Mouse (Mus musculus): ENCODE data around the gene Apoo. TPM values are rescaled to one million over a fixed set of nuclear protein-coding genes. Genes with fewer than 3 reads are reported as not detected.
A peak's percentile ranks its signal among the peaks of the same experiment; 100 is the strongest.
"Not testable (repeated sequence)": the region's sequence is repeated elsewhere in the genome, so short reads cannot be mapped to it uniquely, and the experiment has no call there.

The Apoo gene
- total and polyA plus RNA-seq, 3 experiments = 69.0 to 262 (median 183) TPM

DNA sequence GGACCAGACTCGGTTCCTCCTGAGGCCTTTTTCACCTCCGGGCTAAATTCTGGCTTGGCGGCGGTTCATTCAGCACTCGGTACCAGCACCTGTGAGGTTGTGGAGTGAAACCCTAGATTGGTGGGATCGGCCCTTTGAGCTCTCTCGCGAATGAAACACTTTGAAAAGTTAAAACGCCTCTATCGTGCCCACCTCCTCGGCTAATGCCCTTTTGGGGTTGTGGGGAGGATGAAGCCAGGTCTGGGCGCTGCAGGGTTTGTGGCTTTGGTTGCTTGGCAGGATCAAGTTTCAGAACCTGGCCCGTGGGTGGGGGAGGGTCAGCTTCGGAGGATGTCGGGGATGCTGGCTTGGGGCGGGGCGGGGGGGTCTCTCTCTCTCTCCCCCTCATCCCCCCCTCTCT is 331 bp downstream of the Apoo start:
- no peaks in the 10 kb centered on the region for H3K79me2 ChIP-seq (replicated peaks; ENCODE audit: control insufficient read depth, insufficient read depth, low read length)
- DNase-seq = no peak
- H3K27me3 ChIP-seq (ENCODE audit: control insufficient read depth, insufficient read depth, low read length) = peaks cover 1% of the 10 kb centered on the region; the same call in 1 of the 2 replicates
- H3K9ac ChIP-seq (ENCODE audit: low read depth, low read length) = peak overlapping the region; percentile 72
- intact Hi-C loops (cut with DNase I) = loop anchor here (2.0 kb wide), 3 partner anchors 76 to 174 kb away; partner anchors contain the start of gene Klhl15
- TF ChIP-seq CTCF (IDR thresholded peaks at IDR 0.05) = no peak
- no peak for TF ChIP-seq EP300 (IDR thresholded peaks at IDR 0.05; ENCODE audit: insufficient read depth, low read depth, low read length)
- TF ChIP-seq POLR2A (IDR thresholded peaks at IDR 0.05; ENCODE audit: insufficient read depth, low read depth, low read length) = no peak
- WGBS = 10% methylated on average over 17 of the region's 17 CpGs
- H3K4me3 ChIP-seq = peak overlapping the region; percentile 58
- H3K4me1 ChIP-seq (ENCODE audit: control insufficient read depth, insufficient read depth, low read length) = no peaks in the 10 kb centered on the region
- H3K27ac ChIP-seq = peak overlapping the region; percentile 80
- H3K36me3 ChIP-seq (ENCODE audit: control insufficient read depth, insufficient read depth, low read length) = no peaks in the 10 kb centered on the region

DNA sequence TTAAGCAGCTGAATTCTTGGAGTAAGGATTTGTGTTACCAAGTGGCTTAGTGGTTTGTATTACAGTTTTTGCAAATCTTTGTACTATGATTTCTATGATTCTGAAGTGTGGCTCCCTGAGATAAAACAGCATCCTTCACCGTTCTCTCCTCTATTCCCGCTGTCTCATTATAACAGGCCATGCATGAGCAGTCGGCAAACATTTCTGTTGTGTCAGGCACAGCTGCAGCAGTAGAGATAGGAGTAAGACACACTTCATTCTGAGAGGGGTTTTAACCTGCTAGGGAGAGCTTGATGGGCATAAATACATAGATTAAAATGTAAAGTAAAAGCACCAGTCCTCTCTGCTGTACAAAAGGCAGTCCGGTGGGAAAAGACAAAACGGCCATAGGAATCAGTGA is 11.8 kb downstream of the Apoo start:
- 80% methylated on average over 5 of the region's 5 CpGs for WGBS

DNA sequence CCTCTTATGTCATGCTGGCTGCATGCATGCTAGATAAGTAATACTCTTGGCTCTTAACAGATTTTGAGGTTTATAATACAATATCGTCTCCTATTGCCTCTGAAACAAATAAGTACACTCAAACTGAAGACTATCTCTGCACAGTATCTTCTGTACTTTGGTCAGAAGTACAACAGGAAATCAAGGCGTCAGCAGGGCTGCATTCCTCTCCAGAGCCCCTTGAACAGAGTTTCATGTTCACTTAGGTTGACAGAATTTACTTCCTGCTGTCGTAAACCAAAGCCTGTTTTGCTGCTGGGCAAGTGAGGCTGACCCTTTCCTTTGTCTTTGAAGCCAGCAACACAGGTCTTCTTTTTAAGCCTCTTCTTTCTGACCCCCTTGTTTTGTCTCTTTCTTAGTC is 42.1 kb downstream of the Apoo start:
- Histone ChIP-seq H3K4me3 (no peak overlapping the region), H3K79me2 (replicated peaks; ENCODE audit: control insufficient read depth, insufficient read depth, low read length) (no peaks in the 10 kb centered on the region), H3K27ac (no peak overlapping the region), H3K27me3 (ENCODE audit: control insufficient read depth, insufficient read depth, low read length) (no peaks in the 10 kb centered on the region), H3K36me3 (ENCODE audit: control insufficient read depth, insufficient read depth, low read length) (no peaks in the 10 kb centered on the region), H3K9ac (ENCODE audit: low read depth, low read length) (no peak overlapping the region), H3K4me1 (ENCODE audit: control insufficient read depth, insufficient read depth, low read length) (no peaks in the 10 kb centered on the region; the same call in 1 of the 2 replicates)
- intact Hi-C loops (cut with DNase I) = no loop called here
- no peak for DNase-seq
- no peak for TF ChIP-seq POLR2A (IDR thresholded peaks at IDR 0.05; ENCODE audit: insufficient read depth, low read depth, low read length)
- TF ChIP-seq EP300 (IDR thresholded peaks at IDR 0.05; ENCODE audit: insufficient read depth, low read depth, low read length) = no peak
- no peak for TF ChIP-seq CTCF (IDR thresholded peaks at IDR 0.05)
- WGBS = 40% methylated on average over 3 of the region's 3 CpGs

More for the DNA sequence above, 11.8 kb downstream of the Apoo start:
- intact Hi-C loops (cut with DNase I) = no loop called here
- no peak for DNase-seq
- no peak overlapping the region for H3K27ac ChIP-seq
- H3K4me1 ChIP-seq (ENCODE audit: control insufficient read depth, insufficient read depth, low read length) = no peaks in the 10 kb centered on the region
- H3K36me3 ChIP-seq (ENCODE audit: control insufficient read depth, insufficient read depth, low read length) = no peaks in the 10 kb centered on the region
- no peaks in the 10 kb centered on the region for H3K27me3 ChIP-seq (ENCODE audit: control insufficient read depth, insufficient read depth, low read length)
- no peaks in the 10 kb centered on the region for H3K79me2 ChIP-seq (replicated peaks; ENCODE audit: control insufficient read depth, insufficient read depth, low read length)
- TF ChIP-seq POLR2A (IDR thresholded peaks at IDR 0.05; ENCODE audit: insufficient read depth, low read depth, low read length) (no peak), EP300 (IDR thresholded peaks at IDR 0.05; ENCODE audit: insufficient read depth, low read depth, low read length) (no peak), CTCF (IDR thresholded peaks at IDR 0.05) (no peak)
- no peak overlapping the region for H3K4me3 ChIP-seq
- H3K9ac ChIP-seq (ENCODE audit: low read depth, low read length) = no peak overlapping the region

DNA sequence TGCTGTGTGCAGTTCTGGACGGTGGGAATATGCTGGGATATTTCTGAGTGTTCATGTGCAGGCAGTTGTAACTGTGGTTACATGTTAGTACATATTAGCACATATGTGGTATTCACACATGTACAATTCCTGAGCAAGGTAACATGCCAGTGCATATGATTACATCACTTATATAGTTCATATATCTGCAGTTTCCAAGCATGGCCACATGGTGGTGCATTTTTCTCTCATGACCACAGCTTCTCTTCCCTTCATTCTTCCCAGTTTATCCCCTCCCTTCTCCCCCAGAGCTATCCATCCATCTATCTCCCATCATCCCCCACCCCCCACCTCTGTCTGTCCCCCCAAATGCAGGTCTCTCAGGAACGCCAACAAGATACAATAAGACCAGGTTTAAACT is 53.3 kb downstream of the Apoo start:
- WGBS = 93% methylated on average over 2 of the region's 2 CpGs
- TF ChIP-seq CTCF (IDR thresholded peaks at IDR 0.05) (peak; percentile 42), POLR2A (IDR thresholded peaks at IDR 0.05; ENCODE audit: insufficient read depth, low read depth, low read length) (no peak), EP300 (IDR thresholded peaks at IDR 0.05; ENCODE audit: insufficient read depth, low read depth, low read length) (no peak)
- no peaks in the 10 kb centered on the region for H3K4me1 ChIP-seq (ENCODE audit: control insufficient read depth, insufficient read depth, low read length)
- no peak overlapping the region for H3K27ac ChIP-seq
- H3K36me3 ChIP-seq (ENCODE audit: control insufficient read depth, insufficient read depth, low read length) = no peaks in the 10 kb centered on the region
- no peaks in the 10 kb centered on the region for H3K27me3 ChIP-seq (ENCODE audit: control insufficient read depth, insufficient read depth, low read length)
- H3K9ac ChIP-seq (ENCODE audit: low read depth, low read length) = no peak overlapping the region
- no peaks in the 10 kb centered on the region for H3K79me2 ChIP-seq (replicated peaks; ENCODE audit: control insufficient read depth, insufficient read depth, low read length)
- no peak overlapping the region for H3K4me3 ChIP-seq
- no peak for DNase-seq
- intact Hi-C loops (cut with DNase I) = no loop called here

DNA sequence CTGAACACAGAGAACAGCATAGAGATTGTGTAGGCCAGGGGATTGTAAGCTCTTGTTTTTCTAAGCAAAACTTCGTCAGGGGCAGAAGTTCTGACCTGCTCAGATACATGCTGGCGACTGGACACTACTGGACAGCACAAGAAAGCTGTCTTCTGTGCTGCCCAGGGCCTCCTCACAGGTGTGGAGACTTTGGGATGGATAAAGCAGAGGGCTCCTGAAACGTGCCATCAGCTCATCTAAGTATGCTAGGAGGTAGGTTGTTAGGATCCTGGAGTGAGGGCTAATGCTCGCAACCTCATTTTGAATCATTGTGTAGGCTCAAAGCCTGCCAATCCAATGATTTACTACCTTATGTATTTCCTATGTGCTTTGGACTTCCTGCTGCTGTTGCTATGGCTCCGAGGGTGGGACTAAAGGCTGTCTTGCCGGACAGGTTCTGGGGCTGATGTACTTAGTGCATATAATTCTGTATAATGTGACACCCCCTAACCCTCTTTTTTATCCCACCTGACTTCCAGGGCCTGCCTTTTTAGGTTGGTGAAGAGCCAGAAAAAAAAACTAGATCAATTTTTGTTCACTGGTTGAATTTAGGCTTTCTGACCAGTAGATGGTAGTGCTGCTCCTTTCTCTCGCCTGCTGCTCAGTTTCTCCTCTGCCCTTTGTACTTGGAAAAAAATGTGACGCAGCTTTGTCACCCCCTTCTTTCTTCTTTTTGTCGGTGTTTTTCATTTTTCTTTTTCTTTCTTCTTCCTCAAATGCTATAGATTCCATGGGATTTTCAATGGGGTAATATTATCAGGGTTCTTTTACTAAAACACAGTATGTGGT is 64.8 kb downstream of the Apoo start:
- no peaks in the 10 kb centered on the region for H3K27me3 ChIP-seq (ENCODE audit: control insufficient read depth, insufficient read depth, low read length)
- peak; percentile 63 for TF ChIP-seq CTCF (IDR thresholded peaks at IDR 0.05)
- TF ChIP-seq POLR2A (IDR thresholded peaks at IDR 0.05; ENCODE audit: insufficient read depth, low read depth, low read length) = no peak
- no peaks in the 10 kb centered on the region for H3K4me1 ChIP-seq (ENCODE audit: control insufficient read depth, insufficient read depth, low read length)
- H3K9ac ChIP-seq (ENCODE audit: low read depth, low read length) = no peak overlapping the region
- no peak overlapping the region for H3K27ac ChIP-seq
- no peak overlapping the region for H3K4me3 ChIP-seq
- intact Hi-C loops (cut with DNase I) = loop anchor here (5.0 kb wide), 1 partner anchor 116 kb away; no protein-coding TSS in a partner anchor
- WGBS = 44% methylated on average over 9 of the region's 9 CpGs
- H3K36me3 ChIP-seq (ENCODE audit: control insufficient read depth, insufficient read depth, low read length) = no peaks in the 10 kb centered on the region
- no peaks in the 10 kb centered on the region for H3K79me2 ChIP-seq (replicated peaks; ENCODE audit: control insufficient read depth, insufficient read depth, low read length)
- no peak for DNase-seq

DNA sequence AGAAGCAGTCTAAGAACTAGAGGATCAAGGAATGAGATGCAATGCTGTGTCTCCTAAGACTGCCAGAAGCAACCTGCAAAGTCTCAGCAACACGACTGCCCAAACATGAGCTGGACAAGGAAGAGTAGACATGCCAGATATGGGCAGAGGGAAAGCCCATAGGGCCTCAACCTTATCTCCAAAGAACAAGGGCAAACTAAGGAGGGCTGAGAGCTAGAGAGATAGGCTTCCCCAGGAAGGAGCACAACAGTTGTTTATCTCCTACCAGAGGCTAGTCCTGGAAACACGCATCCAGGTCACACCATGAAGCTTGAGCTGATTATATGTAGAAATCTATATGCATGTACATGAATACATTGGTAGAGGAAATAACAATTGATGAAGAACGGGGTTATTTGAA is 78.5 kb downstream of the Apoo start:
- H3K4me1 ChIP-seq (ENCODE audit: control insufficient read depth, insufficient read depth, low read length); DNase-seq; H3K79me2 ChIP-seq (replicated peaks; ENCODE audit: control insufficient read depth, insufficient read depth, low read length); H3K27ac ChIP-seq; H3K9ac ChIP-seq (ENCODE audit: low read depth, low read length); H3K27me3 ChIP-seq (ENCODE audit: control insufficient read depth, insufficient read depth, low read length); intact Hi-C loops (cut with DNase I); H3K36me3 ChIP-seq (ENCODE audit: control insufficient read depth, insufficient read depth, low read length); H3K4me3 ChIP-seq: not testable (repeated sequence)
- WGBS = no CpG with 5 or more reads among the region's 3 CpGs

DNA sequence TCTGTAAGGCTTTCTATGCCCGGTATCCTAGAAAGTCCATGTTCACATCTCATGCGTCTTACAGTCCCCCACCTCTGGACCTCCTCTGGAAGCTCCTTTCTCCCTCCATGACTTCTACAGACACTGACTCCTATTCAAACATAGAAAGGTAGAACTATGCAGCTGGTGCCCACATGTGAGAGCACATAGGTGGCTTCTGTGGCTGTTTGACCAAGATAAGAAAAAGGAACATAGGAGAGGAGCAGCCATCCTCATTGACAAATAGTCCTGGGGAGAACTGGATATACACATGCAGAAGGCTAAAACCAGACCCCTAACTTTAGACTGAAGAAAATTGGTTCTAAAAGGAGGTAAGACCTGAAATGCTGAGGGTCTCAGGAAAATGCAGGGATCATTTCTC is 79.1 kb downstream of the Apoo start:
- H3K27ac ChIP-seq; H3K4me3 ChIP-seq; H3K79me2 ChIP-seq (replicated peaks; ENCODE audit: control insufficient read depth, insufficient read depth, low read length); H3K36me3 ChIP-seq (ENCODE audit: control insufficient read depth, insufficient read depth, low read length); intact Hi-C loops (cut with DNase I); H3K27me3 ChIP-seq (ENCODE audit: control insufficient read depth, insufficient read depth, low read length); H3K9ac ChIP-seq (ENCODE audit: low read depth, low read length); DNase-seq; H3K4me1 ChIP-seq (ENCODE audit: control insufficient read depth, insufficient read depth, low read length): not testable (repeated sequence)
- 97% methylated on average over 2 of the region's 2 CpGs for WGBS

DNA sequence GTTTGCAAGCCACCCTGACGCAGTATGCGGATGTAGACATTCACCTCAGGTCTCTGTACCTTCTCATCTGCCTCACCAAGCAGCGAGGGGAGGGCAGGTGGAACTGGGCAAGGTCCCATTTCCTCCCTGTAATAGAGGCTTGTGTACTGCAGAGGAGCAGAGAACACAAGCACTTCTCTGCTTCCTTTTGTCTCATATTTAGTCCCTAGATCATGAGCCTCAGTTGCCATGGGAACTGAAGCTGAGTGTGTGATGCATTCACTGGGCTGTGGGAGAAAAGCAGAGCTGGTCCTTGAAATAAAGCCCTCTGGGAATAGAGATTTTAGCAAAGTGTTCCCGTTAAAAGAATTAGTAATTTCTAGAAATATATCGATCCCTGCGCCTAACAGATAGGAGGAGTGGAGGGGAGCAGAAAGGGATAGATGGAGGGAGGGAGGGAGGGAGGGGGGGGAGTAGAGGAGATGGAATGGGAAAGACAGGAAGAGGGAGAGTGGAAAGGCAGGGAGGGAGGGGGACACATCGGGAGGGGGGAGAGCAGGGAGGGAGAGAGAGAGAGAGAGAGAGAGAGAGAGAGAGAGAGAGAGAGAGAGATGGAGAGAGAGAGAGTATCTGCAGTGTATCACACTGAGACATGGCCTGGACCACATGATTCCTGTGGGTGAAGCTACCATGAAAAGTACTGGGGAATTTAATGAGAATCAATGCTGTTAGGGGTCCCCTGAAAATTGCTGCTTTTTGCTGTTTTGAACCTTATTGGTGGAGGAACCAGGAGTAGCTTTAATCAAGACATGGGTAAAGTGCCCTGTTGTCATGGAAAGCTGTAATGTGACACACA is 83.3 kb downstream of the Apoo start:
- DNase-seq; H3K36me3 ChIP-seq (ENCODE audit: control insufficient read depth, insufficient read depth, low read length); H3K4me3 ChIP-seq; H3K27me3 ChIP-seq (ENCODE audit: control insufficient read depth, insufficient read depth, low read length); H3K79me2 ChIP-seq (replicated peaks; ENCODE audit: control insufficient read depth, insufficient read depth, low read length); H3K27ac ChIP-seq; H3K4me1 ChIP-seq (ENCODE audit: control insufficient read depth, insufficient read depth, low read length); H3K9ac ChIP-seq (ENCODE audit: low read depth, low read length); intact Hi-C loops (cut with DNase I): not testable (repeated sequence)
- 33% methylated on average over 1 of the region's 7 CpGs for WGBS
